Mouse (Mus musculus): ENCODE data around the gene Il5ra.
A peak's percentile ranks its signal among the peaks of the same experiment; 100 is the strongest.

DNA sequence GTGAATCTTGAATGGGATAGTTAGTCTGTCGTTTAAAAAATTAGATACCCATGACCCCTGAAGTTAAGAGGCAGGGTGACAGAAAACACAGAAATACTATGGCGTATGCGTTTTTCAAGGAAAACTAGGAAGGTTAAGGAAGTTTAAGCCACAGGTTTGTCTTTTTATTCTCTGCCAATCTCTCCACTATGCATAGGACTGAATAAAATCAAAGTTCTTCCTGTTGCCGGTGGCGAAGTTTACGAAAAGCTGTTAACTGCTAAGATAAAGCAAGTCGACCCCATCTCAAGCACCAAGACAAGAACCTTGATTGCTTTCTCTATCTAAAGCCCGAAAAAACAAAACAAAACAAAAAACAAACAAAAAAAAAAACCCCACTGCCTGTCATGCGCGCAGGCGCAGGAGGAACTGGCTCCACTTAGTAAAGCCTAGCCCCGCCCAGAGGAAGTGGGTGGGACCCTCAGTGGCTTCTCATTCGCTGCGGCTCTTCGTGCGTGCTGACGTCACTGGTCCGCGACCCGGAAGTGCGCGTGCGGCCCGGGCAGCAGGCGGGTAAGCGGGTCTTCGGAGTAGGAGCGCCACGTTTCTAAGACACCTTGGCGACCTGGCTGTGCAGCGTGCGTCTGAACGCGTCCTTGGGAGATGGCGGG, 19.9 kb upstream of the Il5ra start, which contains the start of gene Trnt1:
- no peak for TF ChIP-seq CTCF (IDR thresholded peaks at IDR 0.05 in 2 of 3, conservative IDR thresholded peaks at IDR 0.05 in 1 of 3; ENCODE audit: control insufficient read depth in 1 of 3, insufficient read depth in 1 of 3, low read depth in 2 of 3, low read length in 3 of 3, poor library complexity in 1 of 3, severe bottlenecking in 1 of 3)
- peak; percentile 76; the same call in 1 of the 2 replicates for TF ChIP-seq MYC (IDR thresholded peaks at IDR 0.05; ENCODE audit: low read depth, low read length)
- peak; percentile 89 for TF ChIP-seq POLR2AphosphoS2 (IDR thresholded peaks at IDR 0.05; ENCODE audit: low read length)
- TF ChIP-seq MAX (IDR thresholded peaks at IDR 0.05; ENCODE audit: low read length), result peak; percentile 88; the same call in 1 of the 2 replicates
- 0 out of 2 replicates have a peak, but pooled peaks have one; percentile 10 for TF ChIP-seq CHD2 (IDR thresholded peaks at IDR 0.05; ENCODE audit: low read length)
- no peak for TF ChIP-seq MEF2A (IDR thresholded peaks at IDR 0.05; ENCODE audit: extremely low read depth, insufficient replicate concordance, low read depth, low read length, poor library complexity, severe bottlenecking)
- TF ChIP-seq ETS1 (IDR thresholded peaks at IDR 0.05; ENCODE audit: low read depth, low read length), result peak; percentile 27; the same call in 1 of the 2 replicates
- TF ChIP-seq TAL1 (IDR thresholded peaks at IDR 0.05; ENCODE audit: low read length), result no peak
- no peak for TF ChIP-seq SMC3 (IDR thresholded peaks at IDR 0.05; ENCODE audit: low read depth, low read length)
- peak; percentile 100 for TF ChIP-seq ELF1 (IDR thresholded peaks at IDR 0.05; ENCODE audit: low read depth, low read length)
